27 mouse cellular contexts compared by ENCODE assay signal in genomic region chr10:31307024-31307598, GRCm38 (mm10). TPM values are rescaled to one million over a fixed set of nuclear protein-coding genes. Genes with fewer than 3 reads are reported as not detected.
DNase-seq lines count a peak whose midpoint lies in the region; ATAC-seq lines count a peak whose summit lies in the region.
"Had no signal": no experiment of that assay in that cellular context is flagged by ENCODE, and none has a peak within 500 bp of the region (broad histone marks: within the 10 kb centered on the region; RNA-seq: fewer than 3 reads in every experiment).

No protein-coding gene starts in this region.

- H3K4me1 ChIP-seq in midbrain, embryonic 14.5 days (ENCODE audit: control insufficient read depth, insufficient read depth, low read length), result no peaks in the 10 kb centered on the region
- no peaks in the 10 kb centered on the region for H3K4me1 ChIP-seq in midbrain, embryonic 15.5 days
- peaks cover 15% of the 10 kb centered on the region for H3K4me1 ChIP-seq in limb, embryonic 10.5 days
- H3K4me1 ChIP-seq: forebrain, embryonic 12.5 days; hindbrain, embryonic 12.5 days; liver, embryonic 12.5 days; neural tube, embryonic 13.5 days; stomach, embryonic 15.5 days had no signal

- no peaks in the 10 kb centered on the region for H3K27me3 ChIP-seq in midbrain, embryonic 14.5 days (ENCODE audit: control insufficient read depth, insufficient read depth, low read length)
- H3K27me3 ChIP-seq in midbrain, embryonic 15.5 days (replicated peaks), result no peaks in the 10 kb centered on the region
- H3K27me3 ChIP-seq in limb, embryonic 10.5 days (ENCODE audit: low read depth, poor library complexity, severe bottlenecking), result no peaks in the 10 kb centered on the region
- H3K27me3 ChIP-seq: embryonic facial prominence, embryonic 13.5 days; forebrain, embryonic 12.5 days; hindbrain, embryonic 12.5 days; liver, embryonic 12.5 days; neural tube, embryonic 13.5 days; stomach, embryonic 15.5 days had no signal

- WGBS in midbrain, embryonic 14.5 days, result 33% methylated on average over 1 of the region's 1 CpGs
- WGBS in midbrain, embryonic 15.5 days, result 34% methylated on average over 1 of the region's 1 CpGs
- WGBS in limb, embryonic 10.5 days, result 6% methylated on average over 1 of the region's 1 CpGs

- H3K4me2 ChIP-seq in midbrain, embryonic 14.5 days (ENCODE audit: low read length), result no peak overlapping the region
- H3K4me2 ChIP-seq in midbrain, embryonic 15.5 days, result no peak overlapping the region
- H3K4me2 ChIP-seq: embryonic facial prominence, embryonic 13.5 days; forebrain, embryonic 12.5 days; hindbrain, embryonic 12.5 days; liver, embryonic 12.5 days; neural tube, embryonic 13.5 days; stomach, embryonic 15.5 days had no signal

- H3K36me3 ChIP-seq in midbrain, embryonic 14.5 days (ENCODE audit: control insufficient read depth, insufficient read depth, low read length), result no peaks in the 10 kb centered on the region
- no peaks in the 10 kb centered on the region for H3K36me3 ChIP-seq in midbrain, embryonic 15.5 days (replicated peaks)
- no peaks in the 10 kb centered on the region for H3K36me3 ChIP-seq in limb, embryonic 10.5 days
- H3K36me3 ChIP-seq: embryonic facial prominence, embryonic 13.5 days; forebrain, embryonic 12.5 days; hindbrain, embryonic 12.5 days; liver, embryonic 12.5 days; neural tube, embryonic 13.5 days; stomach, embryonic 15.5 days had no signal

- H3K9me3 ChIP-seq in midbrain, embryonic 14.5 days (ENCODE audit: control insufficient read depth, low read length), result no peaks in the 10 kb centered on the region
- no peaks in the 10 kb centered on the region for H3K9me3 ChIP-seq in midbrain, embryonic 15.5 days
- H3K9me3 ChIP-seq in limb, embryonic 10.5 days (replicated peaks), result no peaks in the 10 kb centered on the region
- H3K9me3 ChIP-seq: embryonic facial prominence, embryonic 13.5 days; forebrain, embryonic 12.5 days; hindbrain, embryonic 12.5 days; liver, embryonic 12.5 days; neural tube, embryonic 13.5 days; stomach, embryonic 15.5 days had no signal

- DNase-seq in midbrain, embryonic 14.5 days, result no peak
- DNase-seq in embryo, embryonic 11 days, result peak; percentile 48
- DNase-seq in limb, embryonic 10.5 days (ENCODE audit: low spot score), result peak; percentile 38
- DNase-seq in heart, postnatal 10 days, result no peak
- no peak for DNase-seq in thymus, postnatal 36 days
- no peak for DNase-seq in adrenal gland, postnatal 14 days
- DNase-seq: adrenal gland, adult 8-10 months; B cell, adult 2 months; cerebellum, adult 11 months; cerebellum, adult 9-10 months; cerebellum, postnatal 36 days; forebrain, postnatal 0 days; gastrocnemius, postnatal 10 days; kidney, adult 11 months; kidney, postnatal 14 days; layer of hippocampus, adult 9-11 months; liver, postnatal 0 days; lung, postnatal 4 days; thymus, postnatal 14 days had no signal

- 0 out of 2 replicates have a peak, but pooled peaks have one; percentile 7 for ATAC-seq in midbrain, embryonic 14.5 days (ENCODE audit: low FRiP score, low TSS enrichment)
- ATAC-seq in midbrain, embryonic 15.5 days (replicated peaks), result no peak
- ATAC-seq: forebrain, postnatal 0 days; liver, embryonic 12.5 days; liver, postnatal 0 days; lung, postnatal 0 days had no signal

- H3K4me3 ChIP-seq in midbrain, embryonic 14.5 days (replicated peaks; ENCODE audit: low read depth, low read length), result no peak overlapping the region
- H3K4me3 ChIP-seq in midbrain, embryonic 15.5 days, result no peak overlapping the region
- no peak overlapping the region for H3K4me3 ChIP-seq in limb, embryonic 10.5 days
- H3K4me3 ChIP-seq: embryonic facial prominence, embryonic 13.5 days; forebrain, embryonic 12.5 days; hindbrain, embryonic 12.5 days; liver, embryonic 12.5 days; neural tube, embryonic 13.5 days; stomach, embryonic 15.5 days had no signal

- intact Hi-C loops in heart, postnatal 10 days (cut with DNase I), result no loop called here

- H3K27ac ChIP-seq in midbrain, embryonic 14.5 days (replicated peaks; ENCODE audit: low read depth, low read length), result no peak overlapping the region
- no peak overlapping the region for H3K27ac ChIP-seq in midbrain, embryonic 15.5 days
- H3K27ac ChIP-seq in limb, embryonic 10.5 days, result no peak overlapping the region
- H3K27ac ChIP-seq: embryonic facial prominence, embryonic 13.5 days; forebrain, embryonic 12.5 days; hindbrain, embryonic 12.5 days; liver, embryonic 12.5 days; neural tube, embryonic 13.5 days; stomach, embryonic 15.5 days had no signal

- H3K9ac ChIP-seq in midbrain, embryonic 14.5 days (replicated peaks; ENCODE audit: low read length), result no peak overlapping the region
- no peak overlapping the region for H3K9ac ChIP-seq in midbrain, embryonic 15.5 days
- H3K9ac ChIP-seq: embryonic facial prominence, embryonic 13.5 days; forebrain, embryonic 12.5 days; forebrain, postnatal 0 days; hindbrain, embryonic 12.5 days; liver, embryonic 12.5 days; liver, postnatal 0 days; neural tube, embryonic 13.5 days; stomach, embryonic 15.5 days had no signal

RNA-seq across cellular contexts. Expression of gene Hddc2, which starts 6.1 kb away (rescaled TPM):
- 51.7 and 56.7 TPM in 2 replicates for polyA plus RNA-seq in midbrain, embryonic 14.5 days (2014; fragmentation: Nextera tagmentation; extraction: Ambion mirVana)
- 51.8 and 53.3 TPM in 2 replicates for polyA plus RNA-seq in midbrain, embryonic 15.5 days (2015; fragmentation: Nextera tagmentation; extraction: Ambion mirVana)
- 104 and 108 TPM in 2 replicates for polyA plus RNA-seq in limb, embryonic 10.5 days (2016; fragmentation: Nextera tagmentation; extraction: Ambion mirVana)
- 10 to 100 TPM; 16.0 to 17.3 TPM for total RNA-seq in heart, postnatal 10 days (2021)
- 34.9 and 36.9 TPM in 2 replicates for total RNA-seq in adrenal gland, postnatal 14 days (2021)

Comparison
In these comparisons a context has a peak if more than half of its experiments do, and no peak if none do; other contexts are left out.
1. DNase-seq: peak in embryo, embryonic 11 days (single experiment) and limb, embryonic 10.5 days (single experiment); none in midbrain, embryonic 14.5 days (single experiment), heart, postnatal 10 days (0 of 2), thymus, postnatal 36 days (0 of 2) and adrenal gland, postnatal 14 days (single experiment).